ENCODE assay signal across 8 mouse cellular contexts in genomic region chr7:127966371-127966918, GRCm38 (mm10). TPM values are rescaled to one million over a fixed set of nuclear protein-coding genes. Genes with fewer than 3 reads are reported as not detected.
DNase-seq lines count a peak whose midpoint lies in the region; ATAC-seq and TF ChIP-seq lines count a peak whose summit lies in the region.

No protein-coding gene starts in this region.

- TF ChIP-seq EP300 in ES-Bruce4 (IDR thresholded peaks at IDR 0.05; ENCODE audit: insufficient read depth, low read depth, low read length) = no peak

- H3K4me1 ChIP-seq in ES-Bruce4 (ENCODE audit: control insufficient read depth, insufficient read depth, low read length) = no peaks in the 10 kb centered on the region
- peaks cover 12% of the 10 kb centered on the region for H3K4me1 ChIP-seq in embryonic facial prominence, embryonic 12.5 days
- peaks cover 26% of the 10 kb centered on the region for H3K4me1 ChIP-seq in hindbrain, embryonic 14.5 days (replicated peaks; ENCODE audit: control insufficient read depth, insufficient read depth, low read length)
- peaks cover 11% of the 10 kb centered on the region for H3K4me1 ChIP-seq in midbrain, embryonic 11.5 days (ENCODE audit: control insufficient read depth, insufficient read depth, low read length)

- peak overlapping the region; percentile 100 for H3K4me3 ChIP-seq in gastrocnemius, adult 2 months
- H3K4me3 ChIP-seq in ES-Bruce4 (ENCODE audit: low read depth, low read length) = peak overlapping the region; percentile 88
- H3K4me3 ChIP-seq in embryonic facial prominence, embryonic 12.5 days = peak overlapping the region; percentile 68
- peak overlapping the region; percentile 92 for H3K4me3 ChIP-seq in hindbrain, embryonic 14.5 days (replicated peaks; ENCODE audit: low read length)
- H3K4me3 ChIP-seq in midbrain, embryonic 11.5 days (ENCODE audit: low read depth, low read length) = peak overlapping the region; percentile 98

- intact Hi-C loops in gastrocnemius, adult 2 months (cut with DNase I) = no loop called here
- intact Hi-C loops in gastrocnemius, postnatal 36 days (cut with DNase I) = no loop called here

- no peaks in the 10 kb centered on the region for H3K9me3 ChIP-seq in ES-Bruce4 (replicated peaks; ENCODE audit: control insufficient read depth, insufficient read depth, low read length, poor library complexity, severe bottlenecking)
- H3K9me3 ChIP-seq in embryonic facial prominence, embryonic 12.5 days = no peaks in the 10 kb centered on the region
- H3K9me3 ChIP-seq in hindbrain, embryonic 14.5 days (ENCODE audit: control insufficient read depth, low read length) = no peaks in the 10 kb centered on the region
- no peaks in the 10 kb centered on the region for H3K9me3 ChIP-seq in midbrain, embryonic 11.5 days (ENCODE audit: control insufficient read depth, low read length)

- H3K27ac ChIP-seq in gastrocnemius, adult 2 months = peak overlapping the region; percentile 98
- peak overlapping the region; percentile 66 for H3K27ac ChIP-seq in ES-Bruce4 (ENCODE audit: insufficient read depth, low read length)
- peak overlapping the region; percentile 94 for H3K27ac ChIP-seq in embryonic facial prominence, embryonic 12.5 days
- peak overlapping the region; percentile 99 for H3K27ac ChIP-seq in hindbrain, embryonic 14.5 days
- H3K27ac ChIP-seq in midbrain, embryonic 11.5 days (ENCODE audit: low read depth, low read length) = peak overlapping the region; percentile 95

- TF ChIP-seq CTCF in gastrocnemius, adult 2 months (IDR thresholded peaks at IDR 0.05) = no peak
- no peak for TF ChIP-seq CTCF in ES-Bruce4 (IDR thresholded peaks at IDR 0.05; ENCODE audit: low read depth, low read length)

- no peak for DNase-seq in gastrocnemius, adult 2 months
- DNase-seq in gastrocnemius, postnatal 36 days = no peak
- no peak for DNase-seq in hindbrain, embryonic 14.5 days (ENCODE audit: low spot score)
- DNase-seq in midbrain, embryonic 11.5 days (ENCODE audit: low spot score, missing footprints) = no peak
- DNase-seq in testis, postnatal 10 days (ENCODE audit: low spot score) = no peak

- ATAC-seq in embryonic facial prominence, embryonic 12.5 days (ENCODE audit: insufficient number of reproducible peaks, insufficient read depth, low FRiP score, low TSS enrichment) = no peak
- ATAC-seq in hindbrain, embryonic 14.5 days (ENCODE audit: low FRiP score) = no peak; the same call in 1 of the 2 replicates
- ATAC-seq in midbrain, embryonic 11.5 days (ENCODE audit: low FRiP score) = 0 out of 2 replicates have a peak, but pooled peaks have one; percentile 3
- ATAC-seq in activated CD4-positive, CD25-positive, alpha-beta regulatory T cell, adult 4 months = no peak

- no peaks in the 10 kb centered on the region for H3K27me3 ChIP-seq in ES-Bruce4 (ENCODE audit: control insufficient read depth, insufficient read depth, low read length, poor library complexity, severe bottlenecking)
- H3K27me3 ChIP-seq in embryonic facial prominence, embryonic 12.5 days = no peaks in the 10 kb centered on the region
- no peaks in the 10 kb centered on the region for H3K27me3 ChIP-seq in hindbrain, embryonic 14.5 days (ENCODE audit: control insufficient read depth, insufficient read depth, low read length)
- H3K27me3 ChIP-seq in midbrain, embryonic 11.5 days (ENCODE audit: control insufficient read depth, insufficient read depth, low read length) = no peaks in the 10 kb centered on the region

- no peak for TF ChIP-seq POLR2A in ES-Bruce4 (IDR thresholded peaks at IDR 0.05; ENCODE audit: insufficient read depth, low read length)

- H3K36me3 ChIP-seq in ES-Bruce4 (ENCODE audit: control insufficient read depth, insufficient read depth, low read length, poor library complexity, severe bottlenecking) = peaks cover 21% of the 10 kb centered on the region
- H3K36me3 ChIP-seq in embryonic facial prominence, embryonic 12.5 days = peaks cover 18% of the 10 kb centered on the region
- H3K36me3 ChIP-seq in hindbrain, embryonic 14.5 days (replicated peaks; ENCODE audit: control insufficient read depth, insufficient read depth) = peaks cover 24% of the 10 kb centered on the region
- H3K36me3 ChIP-seq in midbrain, embryonic 11.5 days (ENCODE audit: control insufficient read depth, insufficient read depth, low read length) = peaks cover 12% of the 10 kb centered on the region; the same call in 1 of the 2 replicates

- peak overlapping the region; percentile 61 for H3K4me2 ChIP-seq in embryonic facial prominence, embryonic 12.5 days (replicated peaks)
- peak overlapping the region; percentile 55 for H3K4me2 ChIP-seq in hindbrain, embryonic 14.5 days (replicated peaks)
- H3K4me2 ChIP-seq in midbrain, embryonic 11.5 days = peak overlapping the region; percentile 67

- H3K9ac ChIP-seq in ES-Bruce4 (ENCODE audit: low read depth, poor library complexity, severe bottlenecking) = peak overlapping the region; percentile 92
- peak overlapping the region; percentile 87 for H3K9ac ChIP-seq in embryonic facial prominence, embryonic 12.5 days
- peak overlapping the region; percentile 99 for H3K9ac ChIP-seq in hindbrain, embryonic 14.5 days
- peak overlapping the region; percentile 100 for H3K9ac ChIP-seq in midbrain, embryonic 11.5 days (ENCODE audit: low read length)

- 8% methylated on average over 10 of the region's 10 CpGs for WGBS in embryonic facial prominence, embryonic 12.5 days
- WGBS in hindbrain, embryonic 14.5 days = 9% methylated on average over 10 of the region's 10 CpGs
- 17% methylated on average over 10 of the region's 10 CpGs for WGBS in midbrain, embryonic 11.5 days

RNA-seq across cellular contexts. Expression of gene Fus, which starts 0.8 kb away (rescaled TPM):
- total RNA-seq in gastrocnemius, adult 2 months (2021) = 10 to 100 TPM; 77.8 to 99.5 TPM
- 10 to 100 TPM; 60.9 to 92.2 TPM for total RNA-seq in gastrocnemius, postnatal 36 days (2021)
- polyA plus RNA-seq in ES-Bruce4 (2011; ENCODE audit: insufficient read depth, insufficient read length, low read depth, missing spikeins) = 1,572 and 1,655 TPM in 2 replicates
- polyA plus RNA-seq in embryonic facial prominence, embryonic 12.5 days (2016; fragmentation: Nextera tagmentation; extraction: Ambion mirVana) = 582 and 594 TPM in 2 replicates
- 39.0 and 44.2 TPM in 2 replicates for polyA plus RNA-seq in hindbrain, embryonic 14.5 days (2014; fragmentation: Nextera tagmentation; extraction: Ambion mirVana)
- 51.6 and 54.4 TPM in 2 replicates for polyA plus RNA-seq in midbrain, embryonic 11.5 days (2014; fragmentation: Nextera tagmentation; extraction: Ambion mirVana)
- polyA plus RNA-seq in activated CD4-positive, CD25-positive, alpha-beta regulatory T cell, adult 4 months (2017; shearing (Covaris generic)) = 10 to 100 TPM; 36.5 to 39.3 TPM

RNA-seq across cellular contexts. Expression of gene Prss36, which starts 19.9 kb away (rescaled TPM):
- 1 to 10 TPM; 6.0 to 7.1 TPM for total RNA-seq in gastrocnemius, adult 2 months (2021)
- total RNA-seq in gastrocnemius, postnatal 36 days (2021) = 1 to 10 TPM; 6.5 to 7.2 TPM
- polyA plus RNA-seq in ES-Bruce4 (2011; ENCODE audit: insufficient read depth, insufficient read length, low read depth, missing spikeins) = 21.2 and 22.4 TPM in 2 replicates
- polyA plus RNA-seq in embryonic facial prominence, embryonic 12.5 days (2016; fragmentation: Nextera tagmentation; extraction: Ambion mirVana) = 10.5 and 11.2 TPM in 2 replicates
- polyA plus RNA-seq in hindbrain, embryonic 14.5 days (2014; fragmentation: Nextera tagmentation; extraction: Ambion mirVana) = 13.1 and 14.2 TPM in 2 replicates
- polyA plus RNA-seq in midbrain, embryonic 11.5 days (2014; fragmentation: Nextera tagmentation; extraction: Ambion mirVana) = 9.4 and 9.6 TPM in 2 replicates
- polyA plus RNA-seq in activated CD4-positive, CD25-positive, alpha-beta regulatory T cell, adult 4 months (2017; shearing (Covaris generic)) = 1 to 10 TPM; 2.1 to 3.6 TPM

RNA-seq across cellular contexts. Expression of gene Pycard, which starts 27.2 kb away (rescaled TPM):
- under 1 TPM; 0.38 to 0.89 TPM for total RNA-seq in gastrocnemius, adult 2 months (2021)
- total RNA-seq in gastrocnemius, postnatal 36 days (2021) = 1 to 10 TPM; 1.2 to 1.6 TPM
- polyA plus RNA-seq in ES-Bruce4 (2011; ENCODE audit: insufficient read depth, insufficient read length, low read depth, missing spikeins) = 25.0 and 29.8 TPM in 2 replicates
- 11.2 and 13.6 TPM in 2 replicates for polyA plus RNA-seq in embryonic facial prominence, embryonic 12.5 days (2016; fragmentation: Nextera tagmentation; extraction: Ambion mirVana)
- polyA plus RNA-seq in hindbrain, embryonic 14.5 days (2014; fragmentation: Nextera tagmentation; extraction: Ambion mirVana) = 6.6 and 9.8 TPM in 2 replicates
- 5.5 and 6.7 TPM in 2 replicates for polyA plus RNA-seq in midbrain, embryonic 11.5 days (2014; fragmentation: Nextera tagmentation; extraction: Ambion mirVana)
- 100 to 1,000 TPM; 429 to 455 TPM for polyA plus RNA-seq in activated CD4-positive, CD25-positive, alpha-beta regulatory T cell, adult 4 months (2017; shearing (Covaris generic))

RNA-seq across cellular contexts. Expression of gene Prss8, which starts 36.5 kb away (rescaled TPM):
- not detected for total RNA-seq in gastrocnemius, adult 2 months (2021)
- not detected for total RNA-seq in gastrocnemius, postnatal 36 days (2021)
- polyA plus RNA-seq in ES-Bruce4 (2011; ENCODE audit: insufficient read depth, insufficient read length, low read depth, missing spikeins) = 73.0 and 74.5 TPM in 2 replicates
- polyA plus RNA-seq in embryonic facial prominence, embryonic 12.5 days (2016; fragmentation: Nextera tagmentation; extraction: Ambion mirVana) = 8.3 and 8.4 TPM in 2 replicates
- polyA plus RNA-seq in hindbrain, embryonic 14.5 days (2014; fragmentation: Nextera tagmentation; extraction: Ambion mirVana) = 0.25 TPM in 2 replicates
- polyA plus RNA-seq in midbrain, embryonic 11.5 days (2014; fragmentation: Nextera tagmentation; extraction: Ambion mirVana) = 0.78 and 0.86 TPM in 2 replicates
- polyA plus RNA-seq in activated CD4-positive, CD25-positive, alpha-beta regulatory T cell, adult 4 months (2017; shearing (Covaris generic)) = not detected

RNA-seq across cellular contexts. Expression of gene Trim72, which starts 37.3 kb away (rescaled TPM):
- 100 to 1,000 TPM; 186 to 238 TPM for total RNA-seq in gastrocnemius, adult 2 months (2021)
- 100 to 1,000 TPM; 200 to 226 TPM for total RNA-seq in gastrocnemius, postnatal 36 days (2021)
- polyA plus RNA-seq in ES-Bruce4 (2011; ENCODE audit: insufficient read depth, insufficient read length, low read depth, missing spikeins) = 0.56 TPM in 1 of 2 replicates, not detected in the other
- polyA plus RNA-seq in embryonic facial prominence, embryonic 12.5 days (2016; fragmentation: Nextera tagmentation; extraction: Ambion mirVana) = 0.34 and 0.45 TPM in 2 replicates
- not detected in 2 replicates for polyA plus RNA-seq in hindbrain, embryonic 14.5 days (2014; fragmentation: Nextera tagmentation; extraction: Ambion mirVana)
- polyA plus RNA-seq in midbrain, embryonic 11.5 days (2014; fragmentation: Nextera tagmentation; extraction: Ambion mirVana) = 0.07 TPM in 1 of 2 replicates, not detected in the other
- polyA plus RNA-seq in activated CD4-positive, CD25-positive, alpha-beta regulatory T cell, adult 4 months (2017; shearing (Covaris generic)) = under 1 TPM in 1 of 2 experiments, not detected in 1; 0.36 TPM

Comparison
In these comparisons a context has a peak if more than half of its experiments do, and no peak if none do; other contexts are left out.
1. RNA of gene Fus, which starts 0.8 kb away (polyA plus RNA-seq): 1,572 to 1,655 TPM in ES-Bruce4 and 582 to 594 TPM in embryonic facial prominence, embryonic 12.5 days; 51.6 to 54.4 TPM in midbrain, embryonic 11.5 days, 39.0 to 44.2 TPM in hindbrain, embryonic 14.5 days and 36.5 to 39.3 TPM in activated CD4-positive, CD25-positive, alpha-beta regulatory T cell, adult 4 months; every median in the first group is over 10 times any median in the second.
2. RNA of gene Pycard, which starts 27.2 kb away (polyA plus RNA-seq): 429 to 455 TPM in activated CD4-positive, CD25-positive, alpha-beta regulatory T cell, adult 4 months; 25.0 to 29.8 TPM in ES-Bruce4, 11.2 to 13.6 TPM in embryonic facial prominence, embryonic 12.5 days, 5.5 to 6.7 TPM in midbrain, embryonic 11.5 days and 6.6 to 9.8 TPM in hindbrain, embryonic 14.5 days; every median in the first group is over 10 times any median in the second.
3. Peak in every context shown above with its lines, with median percentiles within 50 percentile points of each other: H3K27ac ChIP-seq, H3K4me3 ChIP-seq, H3K9ac ChIP-seq and H3K4me2 ChIP-seq.